Mouse (Mus musculus) NIH3T3 (cell line): Measurements from ENCODE around the gene Zfp638.
"Not testable (repeated sequence)": the region's sequence is repeated elsewhere in the genome, so short reads cannot be mapped to it uniquely, and the experiment has no call there.

Experiments
- DNase-seq: peaks from one replicate; pipeline ENCODE4 v3.0.0-alpha.2; 2012; ENCODE audit warnings: low read depth

Zfp638 gene

DNA sequence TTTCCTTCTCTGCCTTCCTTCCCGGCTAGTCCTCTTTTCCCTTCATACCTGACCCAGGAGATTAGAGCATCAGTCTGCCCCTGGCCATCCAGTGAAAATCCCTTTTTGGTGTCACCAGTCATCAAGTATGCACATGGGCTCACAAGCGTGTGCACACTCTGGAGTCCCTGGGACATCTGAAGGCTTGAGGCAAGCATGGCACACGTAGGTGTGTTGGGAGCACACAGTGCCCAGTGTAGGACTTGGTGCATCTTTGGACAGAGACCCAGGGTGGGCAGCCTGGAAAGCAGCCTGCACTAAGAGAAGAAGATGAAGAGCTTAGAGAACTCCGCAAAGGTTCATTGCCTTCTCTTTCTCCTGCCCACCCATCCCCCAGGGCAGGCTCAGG, 143.0 kb downstream of the Zfp638 start:
- no peak for DNase-seq

DNA sequence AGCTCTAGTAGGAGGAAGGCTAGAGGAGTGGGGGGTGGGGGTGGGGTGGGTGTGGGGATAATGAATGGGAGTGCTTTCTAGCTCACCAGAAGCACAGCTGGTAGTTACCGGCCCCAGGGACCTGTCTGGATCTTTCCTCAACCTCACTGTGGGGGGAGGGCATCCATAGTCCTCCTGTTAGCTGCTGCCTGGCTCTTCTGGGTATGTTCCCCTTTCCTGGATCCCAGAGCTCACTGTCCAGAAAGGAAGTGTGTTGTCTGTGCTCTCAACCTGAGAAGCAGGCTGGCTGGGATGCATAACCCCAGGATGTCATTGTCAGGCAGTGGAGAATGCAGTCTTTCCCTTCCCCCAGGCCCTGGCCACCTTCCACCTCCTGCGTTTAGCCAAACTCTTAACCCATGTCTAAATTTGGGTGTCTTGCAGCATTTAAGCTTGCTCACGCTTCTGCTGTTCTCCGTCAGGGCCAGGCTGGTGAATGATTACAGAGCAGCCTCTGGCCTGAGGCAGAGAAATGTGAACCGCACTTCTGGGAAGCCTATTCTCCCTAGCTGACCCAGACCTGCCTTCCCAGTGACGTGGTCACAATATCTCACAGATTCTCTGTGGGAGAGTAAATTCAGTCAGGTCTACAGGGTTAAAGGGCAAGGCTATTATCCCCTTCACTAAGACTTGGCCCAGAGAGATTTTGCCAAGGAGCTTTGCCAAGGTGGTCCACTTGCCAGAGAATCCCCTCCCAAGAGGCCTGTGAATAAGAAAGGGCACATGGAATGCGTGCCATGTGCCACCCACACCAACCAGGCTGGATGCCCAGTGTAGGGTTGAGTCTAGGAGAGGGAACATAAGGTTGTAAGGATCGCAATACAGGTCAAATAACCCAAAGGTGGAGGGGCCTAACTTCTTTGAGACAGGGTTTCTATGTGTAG, 143.7 kb downstream of the Zfp638 start:
- DNase-seq = peak; percentile 97

DNA sequence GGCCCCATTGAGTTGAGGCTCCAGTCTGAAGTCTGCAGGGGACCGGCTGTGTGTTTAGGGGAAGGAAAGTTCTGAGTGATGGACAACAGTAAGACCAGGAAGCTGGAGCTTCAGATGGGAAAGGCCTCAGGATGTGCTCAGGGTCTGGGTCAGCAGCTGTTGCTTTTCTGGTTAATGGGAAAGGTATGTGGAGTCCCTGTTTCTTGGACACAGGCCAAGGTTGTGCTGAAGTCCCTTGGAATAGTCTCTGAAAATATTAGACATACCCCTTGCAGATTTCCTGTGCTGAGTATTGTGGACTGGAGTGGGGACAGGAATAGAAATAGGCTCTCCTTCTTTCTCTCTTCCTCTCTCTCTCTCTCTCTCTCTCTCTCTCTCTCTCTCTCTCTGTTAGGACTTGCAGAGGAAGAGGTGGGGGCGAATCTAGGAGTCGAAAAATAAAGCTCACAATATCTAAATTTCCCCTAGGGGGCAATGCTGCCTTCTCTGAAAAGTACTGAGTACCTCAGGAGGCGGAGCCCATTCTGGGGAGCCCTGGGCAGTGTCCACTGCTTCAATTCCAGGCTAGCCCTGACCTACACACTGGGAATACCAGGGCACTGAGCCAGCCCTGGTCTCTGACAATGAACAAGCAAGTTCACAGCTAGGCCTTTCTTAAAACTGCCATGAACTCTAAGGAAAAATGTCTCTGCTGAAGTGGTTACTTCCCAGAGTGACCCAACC, 148.2 kb downstream of the Zfp638 start:
- peak; percentile 95 for DNase-seq

DNA sequence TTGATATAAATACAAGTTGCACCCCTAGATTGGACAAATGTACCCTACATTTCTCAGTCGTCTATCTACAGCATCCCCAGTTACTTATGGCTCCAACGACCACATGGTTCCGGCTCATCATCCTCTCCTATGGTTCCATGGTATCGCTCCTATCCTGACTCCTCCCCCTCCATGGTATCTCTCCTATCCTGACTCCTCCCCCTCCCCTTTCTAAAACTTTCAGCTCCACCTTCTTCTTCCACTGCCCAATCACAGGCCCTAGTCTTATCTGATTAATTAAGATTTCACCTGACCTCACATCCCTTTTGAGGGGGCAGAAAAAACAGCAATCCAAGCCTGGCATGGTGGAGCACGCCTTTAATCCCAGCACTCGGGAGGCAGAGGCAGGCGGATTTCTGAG, 149.9 kb downstream of the Zfp638 start:
- DNase-seq = no peak

DNA sequence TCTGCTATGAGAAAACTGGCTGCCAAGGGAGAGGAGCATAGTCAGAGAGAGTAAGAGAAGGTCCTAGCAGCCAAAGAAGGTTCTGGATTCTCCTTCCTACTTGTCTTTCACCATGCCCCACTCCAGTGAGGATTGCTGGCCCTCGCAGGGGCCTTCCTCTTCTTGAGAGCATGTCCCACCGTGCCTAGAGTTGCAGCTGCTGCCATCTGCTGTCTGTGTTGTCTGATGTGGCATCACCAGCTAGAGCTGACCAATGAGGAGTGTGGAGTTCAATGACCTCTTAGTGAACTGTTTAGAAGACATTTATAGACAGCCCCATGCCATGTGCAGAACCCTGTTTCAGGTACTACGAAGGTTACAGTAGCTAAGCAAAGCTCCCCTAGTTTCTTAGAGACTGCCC, 150.5 kb downstream of the Zfp638 start:
- no peak for DNase-seq

DNA sequence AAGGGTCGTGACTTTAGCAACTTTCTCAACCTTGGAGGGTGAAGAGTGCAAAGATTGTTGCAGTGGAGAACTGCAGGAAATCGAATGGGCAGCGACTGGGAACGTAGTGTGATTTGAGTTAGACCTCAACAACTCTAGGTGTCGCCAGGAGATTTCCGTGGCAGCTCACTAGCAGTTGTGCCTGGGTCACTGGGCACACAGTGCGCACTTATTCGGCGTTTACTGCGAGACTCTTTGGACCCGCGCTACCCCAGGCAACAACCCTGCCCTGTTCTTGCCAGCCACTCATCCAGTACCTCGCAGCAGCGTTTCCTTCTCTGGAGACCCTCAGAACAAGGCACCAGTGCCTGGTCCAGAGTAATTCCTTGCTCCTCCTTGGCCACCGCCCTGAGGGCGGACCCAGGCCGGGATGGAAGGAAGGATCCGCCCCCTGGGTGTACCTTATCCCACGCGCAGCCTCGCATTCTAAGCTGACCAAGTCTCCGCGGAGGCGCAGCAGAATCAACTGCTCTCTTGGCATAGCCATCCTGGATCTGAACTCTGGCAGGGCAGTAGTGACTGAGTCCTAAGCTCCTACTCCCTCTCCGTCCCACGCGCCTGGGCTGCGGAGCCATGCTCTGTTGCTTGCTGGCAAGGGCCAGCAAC, 152.1 kb downstream of the Zfp638 start:
- DNase-seq = no peak

DNA sequence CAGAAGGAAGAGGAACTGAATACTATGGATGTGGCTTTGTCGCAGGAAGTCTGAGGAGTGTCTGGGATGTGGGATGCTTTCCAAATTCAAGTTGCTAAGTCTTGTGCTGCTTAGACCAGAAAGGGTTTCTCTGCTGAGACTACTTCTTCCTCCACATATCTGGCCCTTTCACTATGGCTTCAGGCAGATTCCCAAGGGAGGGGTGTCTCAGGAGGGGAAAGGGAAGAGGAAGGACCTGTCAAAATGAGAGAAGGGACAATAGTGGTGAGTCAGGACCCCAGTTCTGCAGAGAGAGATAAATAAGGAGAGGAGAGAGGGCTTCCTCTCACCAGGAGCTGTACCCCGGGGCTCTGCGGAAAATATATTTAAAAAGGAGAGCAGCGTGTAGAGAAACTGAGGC, 153.1 kb downstream of the Zfp638 start:
- no peak for DNase-seq

DNA sequence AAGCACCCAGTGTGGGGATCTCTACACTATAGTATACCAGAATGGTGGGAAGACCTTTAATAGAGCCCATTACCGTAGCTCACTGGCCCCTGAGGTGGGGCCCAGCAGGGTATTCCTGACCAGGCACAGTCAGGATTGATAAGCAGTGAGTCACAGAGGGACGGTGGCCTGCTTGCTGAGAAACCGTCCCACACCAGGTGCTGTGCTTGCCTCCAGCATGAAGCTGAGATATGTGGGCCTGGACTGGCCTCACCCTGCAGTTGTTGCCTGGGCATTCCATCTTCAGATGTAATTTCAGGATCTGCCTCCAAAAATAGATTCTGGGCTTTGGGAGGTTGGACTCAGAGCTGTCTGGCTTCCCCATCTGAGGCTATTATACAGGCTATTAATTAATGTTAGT, 155.1 kb downstream of the Zfp638 start:
- no peak for DNase-seq

DNA sequence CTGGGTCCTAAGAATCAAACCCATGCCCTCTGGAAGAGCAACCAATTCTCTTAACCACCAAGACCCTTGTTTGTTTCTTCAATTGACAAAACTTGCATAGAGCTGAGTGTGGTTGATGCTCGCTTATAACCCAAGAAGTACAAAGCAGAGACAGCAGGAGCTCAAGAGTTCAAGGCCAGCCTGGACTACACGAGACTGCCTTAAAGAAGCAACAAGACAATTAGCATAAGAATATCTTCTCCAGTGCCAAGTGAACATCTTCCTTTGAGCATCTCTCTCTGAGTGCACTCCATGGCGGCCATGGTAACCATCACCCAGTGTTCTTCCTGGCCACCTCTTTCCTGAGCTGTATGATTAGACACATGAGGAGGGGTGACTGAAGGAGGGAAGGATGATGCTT, 158.7 kb downstream of the Zfp638 start:
- DNase-seq = no peak

DNA sequence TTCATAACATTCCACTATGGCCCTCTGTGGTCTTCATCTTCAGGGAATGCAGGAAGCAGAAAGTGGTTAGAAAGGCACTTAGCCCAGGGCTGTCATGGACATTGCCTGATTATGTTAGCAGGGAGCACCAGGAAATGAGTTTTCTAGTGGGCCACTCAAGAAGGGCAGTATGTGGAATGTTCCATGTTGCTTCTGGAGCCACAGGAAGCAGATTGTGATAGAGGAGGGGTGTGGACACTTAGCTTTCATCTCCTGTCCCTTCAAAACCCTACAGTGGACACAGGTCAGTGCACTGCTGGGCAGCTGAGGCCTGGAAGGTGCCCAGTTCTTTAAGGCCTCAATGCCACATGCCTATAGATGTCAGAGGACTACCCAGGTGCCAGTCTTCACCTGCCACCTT, 161.9 kb downstream of the Zfp638 start:
- no peak for DNase-seq

DNA sequence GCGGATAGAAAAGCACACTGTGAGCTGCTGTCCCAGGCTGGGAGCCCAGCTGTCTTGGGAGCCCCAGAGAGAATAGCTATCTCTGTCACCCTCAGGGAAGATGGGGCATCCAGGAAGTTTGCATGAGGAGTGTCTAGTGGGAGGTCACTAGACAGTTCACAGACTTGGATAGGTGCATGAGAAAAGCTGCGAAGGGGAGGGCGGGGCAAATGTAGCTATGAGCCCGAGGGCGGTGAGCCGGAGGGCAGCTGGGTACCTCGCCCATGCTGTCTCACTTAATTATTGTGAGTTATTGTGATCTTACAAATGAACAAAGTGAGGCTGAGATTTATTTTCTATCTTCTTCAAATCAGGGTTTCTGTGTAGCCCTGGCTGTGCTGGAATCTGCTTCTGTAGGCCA, 162.9 kb downstream of the Zfp638 start:
- DNase-seq = no peak

DNA sequence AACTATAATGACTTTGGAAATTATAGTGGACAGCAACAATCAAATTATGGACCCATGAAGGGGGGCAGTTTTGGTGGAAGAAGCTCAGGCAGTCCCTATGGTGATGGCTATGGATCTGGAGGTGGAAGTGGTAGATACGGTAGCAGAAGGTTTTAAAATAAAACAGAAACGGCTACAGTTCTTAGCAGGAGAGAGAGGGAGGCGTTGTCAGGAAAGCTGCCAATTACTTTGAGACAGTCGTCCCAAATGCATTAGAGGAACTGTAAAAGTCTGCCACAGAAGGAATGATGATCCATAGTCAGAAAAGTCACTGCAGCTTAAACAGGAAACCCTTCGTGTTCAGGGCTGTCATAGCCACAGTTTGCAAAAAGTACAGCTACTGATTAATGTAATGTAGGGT, 165.6 kb downstream of the Zfp638 start:
- DNase-seq = not testable (repeated sequence)
